Mouse (Mus musculus) liver, embryonic 16.5 days (tissue): Measurements from ENCODE around the gene Htra2. TPM values are rescaled to one million over a fixed set of nuclear protein-coding genes. Genes with fewer than 3 reads are reported as not detected.
A peak's percentile ranks its signal among the peaks of the same experiment; 100 is the strongest.

Source experiments
- ATAC-seq: fragments of 200-750 bp; cut with Nextera tagmentation; 2 replicates; pipeline ENCODE4 v1.8.0; 2017; ENCODE audit warnings: low read depth, mild to moderate bottlenecking, moderate number of reproducible peaks, moderate library complexity
- H3K27ac ChIP-seq: fragments of 300-500 bp; sonication (generic); 2 replicates; pipeline ENCODE4 v1.5.1; 2014; ENCODE audit warnings: mild to moderate bottlenecking, low read length
- H3K27me3 ChIP-seq: fragments of 300-500 bp; sonication (generic); 2 replicates; pipeline ENCODE4 v1.6.1; 2014; ENCODE audit warnings: low read depth, low read length, mixed read lengths; ENCODE audit not compliant: control insufficient read depth, insufficient read depth
- H3K36me3 ChIP-seq: fragments of 300-500 bp; sonication (generic); 2 replicates; pipeline ENCODE4 v1.6.1; 2014; ENCODE audit warnings: mild to moderate bottlenecking; ENCODE audit not compliant: control insufficient read depth, insufficient read depth
- H3K4me1 ChIP-seq: fragments of 300-500 bp; sonication (generic); 2 replicates; pipeline ENCODE4 v1.6.1; 2014; ENCODE audit warnings: low read depth, low read length, mixed read lengths; ENCODE audit not compliant: control insufficient read depth
- H3K4me2 ChIP-seq: fragments of 300-500 bp; sonication (generic); 2 replicates; pipeline ENCODE4 v1.6.1; 2014; ENCODE audit warnings: low read depth, low read length, mixed read lengths
- H3K4me3 ChIP-seq: fragments of 300-500 bp; sonication (generic); 2 replicates; pipeline ENCODE4 v1.5.1; 2014; ENCODE audit warnings: low read depth, mild to moderate bottlenecking, low read length
- H3K9ac ChIP-seq: fragments of 300-500 bp; sonication (generic); 2 replicates; pipeline ENCODE4 v1.6.1; 2014; ENCODE audit warnings: low read depth, low read length
- H3K9me3 ChIP-seq: fragments of 300-500 bp; sonication (generic); replicated peaks from 2 replicates; pipeline ENCODE4 v1.6.1; 2016; ENCODE audit warnings: low read length; ENCODE audit not compliant: control insufficient read depth
- WGBS: fragments of 180-500 bp; shearing (Covaris S2); extraction: QIAGEN DNeasy Blood & Tissue Kit; methylation state at CpG from one replicate; pipeline ENCODE4 v1.1.7; 2014; ENCODE audit not compliant: insufficient replicate concordance; 5-methylcytosine and 5-hydroxymethylcytosine counted together
- polyA plus RNA-seq: library from polyadenylated mRNA; unstranded; fragments of >200 nt; fragmentation: Nextera tagmentation; extraction: Ambion mirVana; gene quantifications from 2 replicates; pipeline ENCODE4 v1.2.1, GENCODE M21; 2015

Htra2 gene
- polyA plus RNA-seq, 1 experiment from 2014 or later, result 72.0 TPM

GRCm38 (mm10) chr6:83029777-83030176 lies 25.3 kb downstream of the Htra2 start:
- ATAC-seq, result no peak
- no peaks in the 10 kb centered on the region for H3K9me3 ChIP-seq
- no peak overlapping the region for H3K27ac ChIP-seq
- WGBS, result 67% methylated on average over 10 of the region's 10 CpGs
- no peak overlapping the region for H3K4me3 ChIP-seq
- H3K27me3 ChIP-seq, result peaks cover 7% of the 10 kb centered on the region
- no peak overlapping the region for H3K4me2 ChIP-seq
- H3K9ac ChIP-seq, result no peak overlapping the region
- H3K4me1 ChIP-seq, result peaks cover 30% of the 10 kb centered on the region
- peaks cover 6% of the 10 kb centered on the region; the same call in 1 of the 2 replicates for H3K36me3 ChIP-seq

GRCm38 (mm10) chr6:83027706-83028105 lies 27.4 kb downstream of the Htra2 start:
- Histone ChIP-seq H3K4me3 (no peak overlapping the region), H3K9me3 (no peaks in the 10 kb centered on the region), H3K9ac (no peak overlapping the region), H3K4me1 (peaks cover 42% of the 10 kb centered on the region), H3K36me3 (peaks cover 6% of the 10 kb centered on the region; the same call in 1 of the 2 replicates), H3K4me2 (no peak overlapping the region), H3K27me3 (peaks cover 7% of the 10 kb centered on the region), H3K27ac (no peak overlapping the region)
- WGBS, result 49% methylated on average over 7 of the region's 9 CpGs
- no peak for ATAC-seq

DNA sequence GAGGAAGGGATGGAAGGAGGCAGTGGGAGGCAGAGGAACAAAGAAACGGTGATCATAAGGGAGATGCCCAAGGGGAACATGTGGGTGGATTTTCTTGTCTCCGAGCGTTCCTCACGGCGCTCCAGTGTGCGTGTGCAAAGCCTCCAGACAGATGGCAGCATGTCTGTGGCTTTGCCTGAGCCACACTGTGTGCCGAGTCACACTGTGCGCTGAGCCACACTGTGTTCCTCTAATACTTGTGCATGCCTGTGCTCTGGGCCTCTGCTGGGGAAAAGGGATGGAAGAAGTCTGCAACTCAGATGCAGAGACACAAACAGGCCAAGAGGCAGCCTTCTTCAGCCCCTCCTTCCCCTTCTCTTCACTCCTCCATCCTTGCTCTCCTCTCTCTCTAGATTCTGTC lies 27.8 kb downstream of the Htra2 start:
- WGBS, result 77% methylated on average over 8 of the region's 8 CpGs
- Histone ChIP-seq H3K4me3 (no peak overlapping the region), H3K4me2 (no peak overlapping the region), H3K9me3 (no peaks in the 10 kb centered on the region), H3K27me3 (peaks cover 7% of the 10 kb centered on the region), H3K27ac (0 out of 2 replicates have a peak overlapping the region, but pooled peaks have one; percentile 9), H3K36me3 (peaks cover 6% of the 10 kb centered on the region; the same call in 1 of the 2 replicates), H3K9ac (no peak overlapping the region), H3K4me1 (peaks cover 43% of the 10 kb centered on the region)
- ATAC-seq, result no peak

GRCm38 (mm10) chr6:83025221-83025620 lies 29.9 kb downstream of the Htra2 start:
- WGBS, result 90% methylated on average over 4 of the region's 4 CpGs
- Histone ChIP-seq H3K27ac (peak overlapping the region; percentile 1; the same call in 1 of the 2 replicates), H3K4me2 (no peak overlapping the region), H3K4me1 (peaks cover 51% of the 10 kb centered on the region), H3K27me3 (no peaks in the 10 kb centered on the region), H3K36me3 (no peaks in the 10 kb centered on the region), H3K4me3 (no peak overlapping the region), H3K9me3 (no peaks in the 10 kb centered on the region), H3K9ac (no peak overlapping the region)
- no peak for ATAC-seq

DNA sequence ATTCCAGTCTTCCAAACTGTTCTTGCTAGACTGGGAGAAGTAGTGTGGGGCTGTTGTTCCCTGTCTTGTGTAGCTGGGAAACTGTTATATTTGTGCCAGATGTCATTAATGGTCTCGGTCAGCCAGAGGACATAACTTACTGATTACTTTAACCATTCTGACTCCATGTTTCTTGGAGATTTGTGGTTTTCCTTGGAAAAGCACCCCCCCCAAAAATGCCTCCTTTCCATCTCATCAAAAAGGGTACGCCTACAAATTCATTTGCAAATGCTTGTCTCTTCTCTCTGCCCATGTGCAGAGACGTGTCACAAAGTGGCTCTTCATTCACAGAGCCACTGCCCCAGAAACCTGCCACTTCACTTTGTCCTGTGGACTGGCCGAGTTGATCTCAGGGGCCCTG lies 30.7 kb downstream of the Htra2 start:
- WGBS, result 50% methylated on average over 4 of the region's 4 CpGs
- Histone ChIP-seq H3K4me1 (peaks cover 59% of the 10 kb centered on the region), H3K4me3 (no peak overlapping the region), H3K36me3 (no peaks in the 10 kb centered on the region), H3K9me3 (no peaks in the 10 kb centered on the region), H3K9ac (peak overlapping the region; percentile 3; the same call in 1 of the 2 replicates), H3K27me3 (no peaks in the 10 kb centered on the region), H3K4me2 (no peak overlapping the region), H3K27ac (peak overlapping the region; percentile 83)
- no peak for ATAC-seq

GRCm38 (mm10) chr6:83023786-83024185 lies 31.3 kb downstream of the Htra2 start:
- whole genome bisulfite sequencing, result 94% methylated on average over 2 of the region's 2 CpGs
- no peak for ATAC-seq
- Histone ChIP-seq H3K27me3 (no peaks in the 10 kb centered on the region), H3K9ac (peak overlapping the region; percentile 3; the same call in 1 of the 2 replicates), H3K36me3 (no peaks in the 10 kb centered on the region), H3K27ac (peak overlapping the region; percentile 83), H3K4me1 (peaks cover 64% of the 10 kb centered on the region), H3K9me3 (no peaks in the 10 kb centered on the region), H3K4me3 (no peak overlapping the region), H3K4me2 (no peak overlapping the region)

DNA sequence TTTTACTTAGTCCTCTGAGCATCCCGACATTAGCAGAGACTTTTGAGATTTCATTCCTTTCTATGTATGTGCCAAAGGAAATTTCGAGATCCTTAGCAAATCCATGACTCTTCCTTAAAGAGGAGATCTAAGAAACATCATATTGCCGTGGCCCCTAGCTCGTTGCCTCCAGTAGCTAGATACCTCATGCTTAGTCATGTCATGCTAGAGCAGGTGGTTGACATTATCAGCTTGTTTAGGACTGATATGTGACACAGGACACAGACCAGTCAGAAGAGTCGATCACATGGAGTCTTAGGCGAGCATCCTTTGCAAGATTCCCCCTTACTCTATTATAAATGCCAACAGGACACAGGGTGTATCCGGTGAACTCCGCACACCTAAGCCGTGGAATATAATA lies 32.1 kb downstream of the Htra2 start:
- Histone ChIP-seq H3K27ac (peak overlapping the region; percentile 83), H3K9me3 (no peaks in the 10 kb centered on the region), H3K27me3 (no peaks in the 10 kb centered on the region), H3K4me2 (peak overlapping the region; percentile 34), H3K9ac (0 out of 2 replicates have a peak overlapping the region, but pooled peaks have one; percentile 25), H3K36me3 (no peaks in the 10 kb centered on the region), H3K4me1 (peaks cover 71% of the 10 kb centered on the region), H3K4me3 (no peak overlapping the region)
- 57% methylated on average over 9 of the region's 9 CpGs for WGBS
- ATAC-seq, result peak; percentile 89

- no peaks in the 10 kb centered on the region for H3K9me3 ChIP-seq
- H3K4me1 ChIP-seq, result peaks cover 81% of the 10 kb centered on the region
- no peak for ATAC-seq
- no peak overlapping the region for H3K4me3 ChIP-seq
- H3K4me2 ChIP-seq, result peak overlapping the region; percentile 31; the same call in 1 of the 2 replicates
- no peaks in the 10 kb centered on the region for H3K27me3 ChIP-seq
- H3K36me3 ChIP-seq, result no peaks in the 10 kb centered on the region
- WGBS, result 64% methylated on average over 4 of the region's 4 CpGs
- peak overlapping the region; percentile 17; the same call in 1 of the 2 replicates for H3K9ac ChIP-seq
- H3K27ac ChIP-seq, result peak overlapping the region; percentile 83
Observed at GRCm38 (mm10) chr6:83020836-83021593, 34.1 kb downstream of the Htra2 start.

GRCm38 (mm10) chr6:83020121-83020520 lies 35.0 kb downstream of the Htra2 start:
- peak overlapping the region; percentile 31 for H3K4me2 ChIP-seq
- ATAC-seq, result peak; percentile 61

More at GRCm38 (mm10) chr6:83020121-83020520, 35.0 kb downstream of the Htra2 start:
- H3K9me3 ChIP-seq, result no peaks in the 10 kb centered on the region
- no peak overlapping the region for H3K4me3 ChIP-seq
- whole genome bisulfite sequencing, result 29% methylated on average over 6 of the region's 6 CpGs
- H3K9ac ChIP-seq, result peak overlapping the region; percentile 47
- H3K27me3 ChIP-seq, result no peaks in the 10 kb centered on the region
- peaks cover 88% of the 10 kb centered on the region for H3K4me1 ChIP-seq
- no peaks in the 10 kb centered on the region for H3K36me3 ChIP-seq
- H3K27ac ChIP-seq, result peak overlapping the region; percentile 83
